Mouse (Mus musculus): ENCODE measurements around the gene Ifnl2.

- TF ChIP-seq CTCF (IDR thresholded peaks at IDR 0.05; ENCODE audit: extremely low read depth, insufficient read depth, low read length) (no peak), POLR2A (IDR thresholded peaks at IDR 0.05; ENCODE audit: extremely low read depth, insufficient read depth, low read length) (no peak)
Measured at GRCm38 (mm10) chr7:28511441-28511840, 1.2 kb upstream of the Ifnl2 start.

Measured in cortical plate, adult 2 months (tissue).